In the genomic region with DNA sequence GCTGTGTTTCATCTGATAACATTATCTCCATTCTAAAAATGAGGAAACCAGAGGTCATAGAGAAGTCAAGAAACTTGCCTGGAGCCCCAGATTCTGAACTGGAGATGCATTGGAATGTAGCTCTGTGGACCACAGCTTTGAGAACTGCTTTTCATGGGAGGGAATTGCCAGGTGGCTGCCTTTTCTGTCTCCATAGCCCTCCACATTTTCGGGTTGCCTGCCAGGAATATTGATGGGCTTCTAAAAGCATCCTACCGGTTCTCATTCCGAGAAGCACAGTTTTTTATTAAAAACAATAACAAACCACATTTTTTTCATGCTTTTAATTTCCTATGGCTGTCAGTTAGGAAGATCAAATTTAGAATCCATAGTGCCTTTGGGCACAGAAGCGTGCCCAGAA, we compare ENCODE assay signal across 17 mouse cellular contexts. TPM values are rescaled to one million over a fixed set of nuclear protein-coding genes. Genes with fewer than 3 reads are reported as not detected.
DNase-seq lines count a peak whose midpoint lies in the region; ATAC-seq and TF ChIP-seq lines count a peak whose summit lies in the region.
"Had no signal": no experiment of that assay in that cellular context is flagged by ENCODE, and none has a peak within 500 bp of the region (broad histone marks: within the 10 kb centered on the region; RNA-seq: fewer than 3 reads in every experiment).

No protein-coding gene starts in this region.

- no peak overlapping the region for H3K9ac ChIP-seq in embryonic facial prominence, embryonic 14.5 days (ENCODE audit: low read depth, low read length)
- H3K9ac ChIP-seq: forebrain, embryonic 12.5 days; heart, embryonic 12.5 days; hindbrain, embryonic 14.5 days had no signal

- H3K27ac ChIP-seq in embryonic facial prominence, embryonic 14.5 days (replicated peaks; ENCODE audit: low read depth, low read length) = no peak overlapping the region
- no peak overlapping the region for H3K27ac ChIP-seq in embryonic facial prominence, embryonic 10.5 days (replicated peaks)
- H3K27ac ChIP-seq in layer of hippocampus, adult 2 months = peak overlapping the region; percentile 46
- H3K27ac ChIP-seq: forebrain, embryonic 12.5 days; heart, adult 2 months; hindbrain, embryonic 10.5 days had no signal

- 34% methylated on average over 4 of the region's 4 CpGs for WGBS in embryonic facial prominence, embryonic 14.5 days
- WGBS in embryonic facial prominence, embryonic 10.5 days = 76% methylated on average over 4 of the region's 4 CpGs

- H3K4me1 ChIP-seq in embryonic facial prominence, embryonic 14.5 days (ENCODE audit: control insufficient read depth, insufficient read depth, low read length) = peaks cover 6% of the 10 kb centered on the region
- peaks cover 26% of the 10 kb centered on the region for H3K4me1 ChIP-seq in embryonic facial prominence, embryonic 10.5 days

- no peaks in the 10 kb centered on the region for H3K36me3 ChIP-seq in embryonic facial prominence, embryonic 14.5 days (ENCODE audit: control insufficient read depth, insufficient read depth, low read length)
- H3K36me3 ChIP-seq in embryonic facial prominence, embryonic 10.5 days (replicated peaks) = no peaks in the 10 kb centered on the region
- H3K36me3 ChIP-seq: forebrain, embryonic 12.5 days; heart, embryonic 12.5 days; hindbrain, embryonic 10.5 days had no signal

- ATAC-seq in embryonic facial prominence, embryonic 14.5 days (ENCODE audit: low read depth) = no peak
- ATAC-seq: forebrain, embryonic 16.5 days had no signal

- H3K4me2 ChIP-seq in embryonic facial prominence, embryonic 14.5 days (ENCODE audit: low read depth, low read length) = no peak overlapping the region
- H3K4me2 ChIP-seq: forebrain, embryonic 12.5 days; heart, embryonic 12.5 days; hindbrain, embryonic 14.5 days had no signal

- no peaks in the 10 kb centered on the region for H3K9me3 ChIP-seq in embryonic facial prominence, embryonic 14.5 days (ENCODE audit: control insufficient read depth, low read length)
- no peaks in the 10 kb centered on the region for H3K9me3 ChIP-seq in embryonic facial prominence, embryonic 10.5 days
- H3K9me3 ChIP-seq: forebrain, embryonic 12.5 days; heart, embryonic 12.5 days; hindbrain, embryonic 10.5 days had no signal

- TF ChIP-seq CTCF in layer of hippocampus, adult 2 months (conservative IDR thresholded peaks at IDR 0.05) = no peak

- H3K4me3 ChIP-seq in embryonic facial prominence, embryonic 14.5 days (ENCODE audit: low read depth, low read length) = no peak overlapping the region
- H3K4me3 ChIP-seq in embryonic facial prominence, embryonic 10.5 days = no peak overlapping the region
- no peak overlapping the region for H3K4me3 ChIP-seq in layer of hippocampus, adult 2 months
- H3K4me3 ChIP-seq: forebrain, embryonic 12.5 days; heart, adult 2 months; heart, embryonic 12.5 days; hindbrain, embryonic 10.5 days had no signal

- no peaks in the 10 kb centered on the region for H3K27me3 ChIP-seq in embryonic facial prominence, embryonic 14.5 days (replicated peaks; ENCODE audit: control insufficient read depth, insufficient read depth, low read length)
- H3K27me3 ChIP-seq in embryonic facial prominence, embryonic 10.5 days (replicated peaks; ENCODE audit: low read depth, poor library complexity, severe bottlenecking) = no peaks in the 10 kb centered on the region
- H3K27me3 ChIP-seq: forebrain, embryonic 12.5 days; heart, embryonic 12.5 days had no signal

- peak; percentile 39 for DNase-seq in embryonic facial prominence, embryonic 14.5 days (ENCODE audit: low spot score)
- no peak for DNase-seq in embryonic facial prominence, embryonic 10.5 days (ENCODE audit: low spot score)
- peak in 1 of 2 experiments; percentile 32 for DNase-seq in layer of hippocampus, adult 2 months (ENCODE audit: low spot score in 2 of 2)
- DNase-seq in layer of hippocampus, postnatal 14 days (ENCODE audit: low spot score in 2 of 2) = no peak
- peak; percentile 23 for DNase-seq in testis, postnatal 10 days (ENCODE audit: low spot score)
- DNase-seq in testis, postnatal 14 days (ENCODE audit: low spot score) = no peak
- DNase-seq: adrenal gland, adult 2 months; adrenal gland, postnatal 25 days; cerebellum, adult 2 months; gastrocnemius, postnatal 10 days; heart, adult 2 months had no signal

RNA-seq across cellular contexts. Expression of a gene that starts 4.8 kb away (rescaled TPM):
- 4.8 and 6.2 TPM in 2 replicates for polyA plus RNA-seq in embryonic facial prominence, embryonic 14.5 days (2014; fragmentation: Nextera tagmentation; extraction: Ambion mirVana)
- polyA plus RNA-seq in embryonic facial prominence, embryonic 10.5 days (2016; fragmentation: Nextera tagmentation; extraction: Ambion mirVana) = 8.2 and 8.8 TPM in 2 replicates
- total RNA-seq in layer of hippocampus, adult 2 months (2021) = 10 to 100 TPM; 28.5 to 29.1 TPM
- 10 to 100 TPM; 25.7 to 26.9 TPM for total RNA-seq in layer of hippocampus, postnatal 14 days (2021)
- total RNA-seq: CH12.LX had no signal

RNA-seq across cellular contexts. Expression of a gene that starts 47.3 kb away (rescaled TPM):
- polyA plus RNA-seq in embryonic facial prominence, embryonic 14.5 days (2014; fragmentation: Nextera tagmentation; extraction: Ambion mirVana) = 190 and 218 TPM in 2 replicates
- 373 and 379 TPM in 2 replicates for polyA plus RNA-seq in embryonic facial prominence, embryonic 10.5 days (2016; fragmentation: Nextera tagmentation; extraction: Ambion mirVana)
- total RNA-seq in layer of hippocampus, adult 2 months (2021) = 10 to 100 TPM; 66.8 to 82.0 TPM
- 10 to 100 TPM; 62.8 to 72.3 TPM for total RNA-seq in layer of hippocampus, postnatal 14 days (2021)

Comparison
In these comparisons a context has a peak if more than half of its experiments do, and no peak if none do; other contexts are left out.
1. DNase-seq: peak in embryonic facial prominence, embryonic 14.5 days (single experiment) and testis, postnatal 10 days (single experiment); none in embryonic facial prominence, embryonic 10.5 days (single experiment), layer of hippocampus, postnatal 14 days (0 of 2) and testis, postnatal 14 days (single experiment).